ENCODE assay signal across 8 mouse cellular contexts in genomic region chr5:35137510-35138182, GRCm38 (mm10). TPM values are rescaled to one million over a fixed set of nuclear protein-coding genes. Genes with fewer than 3 reads are reported as not detected.
DNase-seq lines count a peak whose midpoint lies in the region; ATAC-seq lines count a peak whose summit lies in the region.
"Had no signal": no experiment of that assay in that cellular context is flagged by ENCODE, and none has a peak within 500 bp of the region (broad histone marks: within the 10 kb centered on the region; RNA-seq: fewer than 3 reads in every experiment).

No protein-coding gene starts in this region.

- H3K27ac ChIP-seq in lung, embryonic 16.5 days (ENCODE audit: low read length) = peak overlapping the region; percentile 40
- peak overlapping the region; percentile 95 for H3K27ac ChIP-seq in forebrain, embryonic 15.5 days (replicated peaks)
- H3K27ac ChIP-seq in intestine, embryonic 16.5 days (ENCODE audit: low read length) = no peak overlapping the region

- H3K9ac ChIP-seq in lung, embryonic 16.5 days (ENCODE audit: low read length) = no peak overlapping the region
- no peak overlapping the region for H3K9ac ChIP-seq in forebrain, embryonic 15.5 days (replicated peaks)
- H3K9ac ChIP-seq in intestine, embryonic 16.5 days (ENCODE audit: low read depth, low read length) = no peak overlapping the region
- H3K9ac ChIP-seq: liver, postnatal 0 days had no signal

- H3K9me3 ChIP-seq in lung, embryonic 16.5 days (ENCODE audit: control insufficient read depth, low read length) = no peaks in the 10 kb centered on the region
- H3K9me3 ChIP-seq in forebrain, embryonic 15.5 days = no peaks in the 10 kb centered on the region
- H3K9me3 ChIP-seq in intestine, embryonic 16.5 days (ENCODE audit: control insufficient read depth, low read length) = no peaks in the 10 kb centered on the region

- no peak overlapping the region for H3K4me3 ChIP-seq in lung, embryonic 16.5 days (ENCODE audit: low read length)
- no peak overlapping the region for H3K4me3 ChIP-seq in forebrain, embryonic 15.5 days
- no peak overlapping the region for H3K4me3 ChIP-seq in intestine, embryonic 16.5 days (ENCODE audit: low read length)

- ATAC-seq in lung, embryonic 16.5 days (ENCODE audit: low read depth) = peak; percentile 6
- peak; percentile 66 for ATAC-seq in forebrain, embryonic 15.5 days (replicated peaks)
- no peak for ATAC-seq in intestine, embryonic 16.5 days
- ATAC-seq: liver, postnatal 0 days had no signal

- H3K4me2 ChIP-seq in lung, embryonic 16.5 days (ENCODE audit: low read depth, low read length) = no peak overlapping the region
- 0 out of 2 replicates have a peak overlapping the region, but pooled peaks have one; percentile 7 for H3K4me2 ChIP-seq in forebrain, embryonic 15.5 days (replicated peaks)
- no peak overlapping the region for H3K4me2 ChIP-seq in intestine, embryonic 16.5 days (ENCODE audit: low read depth, low read length)

- no peaks in the 10 kb centered on the region for H3K27me3 ChIP-seq in lung, embryonic 16.5 days (ENCODE audit: control insufficient read depth, insufficient read depth, low read depth, low read length)
- no peaks in the 10 kb centered on the region for H3K27me3 ChIP-seq in forebrain, embryonic 15.5 days
- H3K27me3 ChIP-seq in intestine, embryonic 16.5 days (replicated peaks; ENCODE audit: control insufficient read depth, insufficient read depth, low read length) = no peaks in the 10 kb centered on the region

- 53% methylated on average over 13 of the region's 13 CpGs for WGBS in lung, embryonic 16.5 days
- 37% methylated on average over 13 of the region's 13 CpGs for whole genome bisulfite sequencing in forebrain, embryonic 15.5 days
- 72% methylated on average over 13 of the region's 13 CpGs for WGBS in intestine, embryonic 16.5 days

- no peak for DNase-seq in lung, postnatal 36 days
- peak; percentile 87 for DNase-seq in layer of hippocampus, postnatal 10 days (ENCODE audit: low spot score in 2 of 2)
- DNase-seq in right cerebral cortex, postnatal 25 days = peak; percentile 91
- no peak for DNase-seq in urinary bladder, postnatal 36 days (ENCODE audit: low spot score in 2 of 2)
- DNase-seq: liver, postnatal 0 days had no signal

- peaks cover 9% of the 10 kb centered on the region for H3K4me1 ChIP-seq in lung, embryonic 16.5 days (replicated peaks; ENCODE audit: control insufficient read depth, insufficient read depth, low read length)
- peaks cover 53% of the 10 kb centered on the region for H3K4me1 ChIP-seq in forebrain, embryonic 15.5 days
- no peaks in the 10 kb centered on the region for H3K4me1 ChIP-seq in intestine, embryonic 16.5 days (ENCODE audit: control insufficient read depth, insufficient read depth, low read length)

- no peaks in the 10 kb centered on the region for H3K36me3 ChIP-seq in lung, embryonic 16.5 days (ENCODE audit: control insufficient read depth, insufficient read depth, low read length)
- H3K36me3 ChIP-seq in forebrain, embryonic 15.5 days = no peaks in the 10 kb centered on the region
- no peaks in the 10 kb centered on the region for H3K36me3 ChIP-seq in intestine, embryonic 16.5 days (ENCODE audit: control insufficient read depth, insufficient read depth, low read length)

RNA-seq across cellular contexts. Expression of gene Lrpap1, which starts 32.1 kb away (rescaled TPM):
- polyA plus RNA-seq in lung, embryonic 16.5 days (2015; fragmentation: Nextera tagmentation; extraction: Ambion mirVana) = 171 and 172 TPM in 2 replicates
- polyA plus RNA-seq in forebrain, embryonic 15.5 days (2015; fragmentation: Nextera tagmentation; extraction: Ambion mirVana) = 146 and 152 TPM in 2 replicates
- 100 to 1,000 TPM; 130 to 149 TPM for total RNA-seq in layer of hippocampus, postnatal 10 days (2021)
- polyA plus RNA-seq in intestine, embryonic 16.5 days (2015; fragmentation: Nextera tagmentation; extraction: Ambion mirVana) = 78.4 and 82.6 TPM in 2 replicates

Comparison
In these comparisons a context has a peak if more than half of its experiments do, and no peak if none do; other contexts are left out.
1. DNase-seq: peak in layer of hippocampus, postnatal 10 days (2 of 2) and right cerebral cortex, postnatal 25 days (single experiment); none in lung, postnatal 36 days (single experiment) and urinary bladder, postnatal 36 days (0 of 2).